Mouse (Mus musculus) right cerebral cortex, postnatal 14 days (tissue): ENCODE measurements around the gene Tmem258.

ENCODE experiments used
- DNase-seq: peaks from one replicate; pipeline ENCODE4 v3.0.0; 2022

The Tmem258 gene

GRCm38 (mm10) chr19:10185876-10186275 lies 17.9 kb upstream of the Tmem258 start:
- no peak for DNase-seq

GRCm38 (mm10) chr19:10186569-10186968 lies 17.2 kb upstream of the Tmem258 start:
- DNase-seq, result no peak

GRCm38 (mm10) chr19:10188281-10188811 lies 15.5 kb upstream of the Tmem258 start:
- DNase-seq, result peak; percentile 34

GRCm38 (mm10) chr19:10189022-10189421 lies 14.8 kb upstream of the Tmem258 start:
- DNase-seq, result no peak

- DNase-seq, result no peak
These were observed 13.9 kb upstream of the Tmem258 start for GRCm38 (mm10) chr19:10189940-10190339.

- DNase-seq, result peak; percentile 79
These were observed 13.0 kb upstream of the Tmem258 start for GRCm38 (mm10) chr19:10190796-10191195.

GRCm38 (mm10) chr19:10191326-10191725 lies 12.5 kb upstream of the Tmem258 start:
- DNase-seq, result peak; percentile 43

DNA sequence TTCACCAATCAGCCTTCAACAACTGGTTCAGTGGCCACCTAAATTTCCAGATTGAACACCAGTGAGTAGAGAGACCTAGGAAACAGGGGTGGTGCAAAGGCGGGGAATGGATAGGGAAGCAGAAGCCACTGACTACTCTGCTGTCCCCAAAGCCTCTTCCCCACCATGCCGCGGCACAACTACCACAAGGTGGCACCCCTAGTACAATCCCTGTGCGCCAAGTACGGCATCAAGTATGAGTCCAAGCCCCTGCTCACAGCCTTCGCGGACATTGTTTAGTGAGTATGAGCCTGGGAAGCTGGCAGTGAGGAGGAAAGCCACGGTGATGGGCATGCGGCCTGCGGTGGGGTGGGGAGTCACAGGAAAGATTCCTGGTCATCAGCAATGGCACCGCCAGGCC lies 9.5 kb upstream of the Tmem258 start:
- no peak for DNase-seq

GRCm38 (mm10) chr19:10195252-10195651 lies 8.6 kb upstream of the Tmem258 start:
- no peak for DNase-seq

GRCm38 (mm10) chr19:10197130-10197529 lies 6.7 kb upstream of the Tmem258 start:
- no peak for DNase-seq

GRCm38 (mm10) chr19:10198286-10198685 lies 5.5 kb upstream of the Tmem258 start:
- no peak for DNase-seq

GRCm38 (mm10) chr19:10198723-10199122 lies 5.1 kb upstream of the Tmem258 start:
- DNase-seq, result peak; percentile 90

- no peak for DNase-seq
These were observed 517 bp upstream of the Tmem258 start for GRCm38 (mm10) chr19:10203146-10203847.

- no peak for DNase-seq
These were observed 795 bp downstream of the Tmem258 start for GRCm38 (mm10) chr19:10204616-10205001.

DNA sequence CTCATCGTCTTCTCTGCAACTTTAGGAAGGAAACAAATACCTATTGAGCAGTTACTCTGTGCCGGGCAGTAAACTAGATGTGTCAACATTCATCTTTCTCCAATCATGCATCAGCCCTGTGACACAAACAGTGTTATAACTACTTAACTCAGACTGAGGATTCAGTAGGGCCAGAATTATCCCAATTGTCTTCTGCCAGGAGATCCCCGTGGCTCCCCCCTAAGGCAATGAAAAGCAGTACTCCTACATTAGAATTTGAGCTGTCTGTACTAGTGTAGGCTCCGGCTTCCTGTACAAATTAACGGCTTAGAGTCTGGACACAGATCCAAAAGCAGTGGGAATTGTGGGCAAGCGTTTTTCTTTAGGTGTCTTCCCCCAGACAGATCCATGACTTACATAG lies 1.2 kb downstream of the Tmem258 start:
- DNase-seq, result no peak

GRCm38 (mm10) chr19:10208851-10209250 lies 5.0 kb downstream of the Tmem258 start:
- no peak for DNase-seq

DNA sequence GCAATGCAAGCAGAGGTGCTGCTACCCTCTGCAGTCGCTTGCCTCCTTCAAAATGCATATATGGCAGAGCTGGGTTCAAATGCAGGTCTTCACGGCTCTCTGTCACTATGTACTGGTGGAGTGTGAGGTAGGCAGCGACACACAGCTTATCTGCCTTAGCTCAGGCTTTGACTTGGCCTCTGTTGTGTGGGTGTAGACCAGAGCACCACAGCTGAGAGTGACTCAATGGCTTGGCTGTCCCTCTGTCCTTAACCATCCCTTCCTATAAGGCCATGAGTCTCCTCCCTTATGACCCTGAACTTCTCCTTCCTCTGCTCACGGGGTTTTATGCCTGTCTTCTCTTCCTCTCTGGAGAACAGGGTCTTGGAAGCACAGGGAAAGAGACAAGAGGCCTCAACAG lies 7.1 kb downstream of the Tmem258 start:
- no peak for DNase-seq

GRCm38 (mm10) chr19:10213796-10214471 lies 10.1 kb downstream of the Tmem258 start:
- no peak for DNase-seq

GRCm38 (mm10) chr19:10216101-10216500 lies 12.3 kb downstream of the Tmem258 start:
- no peak for DNase-seq

DNA sequence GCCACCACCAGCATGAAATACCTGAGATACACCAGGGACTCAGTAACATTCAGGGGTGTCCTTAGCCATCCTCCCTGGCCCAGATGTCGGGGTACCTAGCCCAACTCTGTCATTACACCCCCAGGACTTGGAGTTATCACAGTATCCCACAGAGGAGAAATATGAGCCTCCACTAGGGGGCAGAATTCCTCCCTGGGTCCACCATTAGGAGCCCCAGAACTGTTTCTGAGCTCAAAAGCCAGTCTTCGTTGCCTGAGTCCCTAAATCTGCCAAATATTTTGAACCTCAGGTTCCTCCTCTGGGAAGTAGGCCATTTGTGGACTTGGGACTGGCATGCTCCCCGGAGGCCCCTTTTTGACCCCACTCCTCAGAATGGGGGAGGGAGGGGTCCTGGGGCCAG lies 15.3 kb downstream of the Tmem258 start:
- peak; percentile 54 for DNase-seq

DNA sequence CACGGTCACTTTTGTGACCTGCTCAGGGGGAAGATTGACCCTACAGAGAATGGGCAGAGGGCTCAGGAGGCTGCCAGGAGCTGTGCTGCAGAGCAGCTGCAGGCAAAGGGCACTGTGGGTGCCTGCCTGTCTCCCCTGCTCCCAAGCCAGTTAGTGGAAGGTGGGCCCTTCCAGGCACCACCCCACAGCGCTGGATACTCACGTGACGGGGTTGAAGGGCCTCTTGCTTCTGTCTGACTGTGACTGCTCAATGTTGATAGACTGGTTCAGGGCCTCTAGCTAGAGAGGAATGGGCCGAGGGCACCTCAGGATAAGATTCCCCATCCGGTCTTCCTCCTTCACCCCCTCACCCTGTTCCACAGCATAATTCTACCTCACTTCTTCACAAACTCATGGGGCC lies 15.8 kb downstream of the Tmem258 start:
- DNase-seq, result no peak

- no peak for DNase-seq
These were observed 17.8 kb downstream of the Tmem258 start for GRCm38 (mm10) chr19:10221585-10221984.

DNA sequence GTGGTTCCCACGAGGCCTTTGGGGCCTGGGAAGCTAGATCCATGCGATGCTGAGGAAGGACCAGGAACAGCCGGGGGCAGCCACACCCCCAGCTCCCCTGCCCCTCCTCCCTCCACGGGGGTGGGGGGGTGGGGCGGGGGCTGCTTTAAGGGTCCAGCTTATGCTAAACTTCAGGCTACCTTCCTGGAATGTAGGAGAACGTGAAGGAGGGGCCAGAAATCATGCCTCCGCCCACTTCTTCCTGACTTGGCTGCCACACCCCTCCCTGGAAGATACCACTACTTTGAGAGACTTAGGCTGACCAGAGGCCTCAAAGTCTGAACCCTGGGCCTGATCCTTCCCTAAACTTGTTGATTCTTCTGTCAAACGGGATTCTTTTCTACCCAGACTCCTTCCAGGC lies 18.8 kb downstream of the Tmem258 start:
- DNase-seq, result no peak

GRCm38 (mm10) chr19:10223561-10223960 lies 19.7 kb downstream of the Tmem258 start:
- no peak for DNase-seq
